Mouse (Mus musculus) olfactory bulb, adult 2 months (tissue): Measurements from ENCODE around the gene Kcnab3.

Experiments used
- CTCF ChIP-seq: fragments of 200-500 bp; IDR thresholded peaks from 2 replicates; pipeline ENCODE4 v1.5.1; 2012; ENCODE audit warnings: low read depth, mild to moderate bottlenecking, low read length, moderate library complexity; ENCODE audit not compliant: insufficient read depth
- POLR2A ChIP-seq: fragments of 200-500 bp; IDR thresholded peaks from 2 replicates; pipeline ENCODE4 v1.6.1; 2012; ENCODE audit warnings: mild to moderate bottlenecking, low read depth, low read length, moderate library complexity; ENCODE audit not compliant: insufficient read depth

- TF ChIP-seq CTCF: no peak
- no peak for TF ChIP-seq POLR2A
These were observed 51.7 kb downstream of the Kcnab3 start for GRCm38 (mm10) chr11:69377766-69378165.
